Mouse (Mus musculus): ENCODE data around the gene Acaa1b. TPM values are rescaled to one million over a fixed set of nuclear protein-coding genes. Genes with fewer than 3 reads are reported as not detected.

Gene Acaa1b
- 0.26 TPM for polyA plus RNA-seq (2014; fragmentation: Illumina TruSeq; extraction: RNeasy Lipid Tissue Mini Kit (QIAGEN cat#74804); ENCODE audit: low replicate concordance)

GRCm38 (mm10) chr9:119156278-119157201 lies at the start of gene Acaa1b:
Gene Acaa1b, minus strand, starts transcription at chr9:119157093.

GRCm38 (mm10) chr9:119158861-119159260 lies 2.0 kb upstream of the Acaa1b start, which contains the start of gene Gm47289:
Gene Gm47289, plus strand, starts transcription at chr9:119159161.

GRCm38 (mm10) chr9:119101992-119102782 lies 54.7 kb downstream of the Acaa1b start, which contains the start of gene Dlec1:
Gene Dlec1, plus strand, starts transcription at chr9:119102478.

Other genes starting within 250 kb of the Acaa1b start
- gene Ctdspl, start 230.6 kb downstream of the Acaa1b start, polyA plus RNA-seq (2014; fragmentation: Illumina TruSeq; extraction: RNeasy Lipid Tissue Mini Kit (QIAGEN cat#74804); ENCODE audit: low replicate concordance), result 15.0 TPM
- gene Vill, start 104.3 kb downstream of the Acaa1b start, polyA plus RNA-seq (2014; fragmentation: Illumina TruSeq; extraction: RNeasy Lipid Tissue Mini Kit (QIAGEN cat#74804); ENCODE audit: low replicate concordance), result not detected
- gene Plcd1, start 63.6 kb downstream of the Acaa1b start, polyA plus RNA-seq (2014; fragmentation: Illumina TruSeq; extraction: RNeasy Lipid Tissue Mini Kit (QIAGEN cat#74804); ENCODE audit: low replicate concordance), result 0.41 TPM
- gene Dlec1, start 54.6 kb downstream of the Acaa1b start, polyA plus RNA-seq (2014; fragmentation: Illumina TruSeq; extraction: RNeasy Lipid Tissue Mini Kit (QIAGEN cat#74804); ENCODE audit: low replicate concordance), result not detected
- gene Gm47289, start 2.1 kb upstream of the Acaa1b start, polyA plus RNA-seq (2014; fragmentation: Illumina TruSeq; extraction: RNeasy Lipid Tissue Mini Kit (QIAGEN cat#74804); ENCODE audit: low replicate concordance), result not detected
- gene Slc22a13, start 52.0 kb upstream of the Acaa1b start, polyA plus RNA-seq (2014; fragmentation: Illumina TruSeq; extraction: RNeasy Lipid Tissue Mini Kit (QIAGEN cat#74804); ENCODE audit: low replicate concordance), result not detected
- 45.1 TPM for gene Oxsr1, start 165.3 kb upstream of the Acaa1b start, polyA plus RNA-seq (2014; fragmentation: Illumina TruSeq; extraction: RNeasy Lipid Tissue Mini Kit (QIAGEN cat#74804); ENCODE audit: low replicate concordance)
- 4.6 TPM for gene Acaa1a, start 182.6 kb upstream of the Acaa1b start, polyA plus RNA-seq (2014; fragmentation: Illumina TruSeq; extraction: RNeasy Lipid Tissue Mini Kit (QIAGEN cat#74804); ENCODE audit: low replicate concordance)
- 7.0 TPM for gene Myd88, start 184.3 kb upstream of the Acaa1b start, polyA plus RNA-seq (2014; fragmentation: Illumina TruSeq; extraction: RNeasy Lipid Tissue Mini Kit (QIAGEN cat#74804); ENCODE audit: low replicate concordance)
- gene Xylb, start 200.3 kb upstream of the Acaa1b start, polyA plus RNA-seq (2014; fragmentation: Illumina TruSeq; extraction: RNeasy Lipid Tissue Mini Kit (QIAGEN cat#74804); ENCODE audit: low replicate concordance), result 11.5 TPM
- gene Slc22a14, start 208.5 kb upstream of the Acaa1b start, polyA plus RNA-seq (2014; fragmentation: Illumina TruSeq; extraction: RNeasy Lipid Tissue Mini Kit (QIAGEN cat#74804); ENCODE audit: low replicate concordance), result not detected
- 0.33 TPM for gene Acvr2b, start 245.0 kb upstream of the Acaa1b start, polyA plus RNA-seq (2014; fragmentation: Illumina TruSeq; extraction: RNeasy Lipid Tissue Mini Kit (QIAGEN cat#74804); ENCODE audit: low replicate concordance)